Mouse (Mus musculus): Measurements from ENCODE around the gene C2cd4d.

GRCm38 (mm10) chr3:94366761-94367160 is 4.5 kb downstream of the C2cd4d start:
- TF ChIP-seq CTCF (IDR thresholded peaks at IDR 0.05; ENCODE audit: extremely low read depth, insufficient read depth, low read length) (peak; percentile 98), POLR2A (IDR thresholded peaks at IDR 0.05; ENCODE audit: extremely low read depth, insufficient read depth, low read length) (no peak)
